Mouse (Mus musculus): ENCODE data around the gene Obscn.
A peak's percentile ranks its signal among the peaks of the same experiment; 100 is the strongest.
"Not testable (repeated sequence)": the region's sequence is repeated elsewhere in the genome, so short reads cannot be mapped to it uniquely, and the experiment has no call there.

The Obscn gene

GRCm38 (mm10) chr11:58958536-58958935 lies 177.7 kb downstream of the Obscn start:
- no peak for DNase-seq

- DNase-seq = no peak
Observed at GRCm38 (mm10) chr11:58957226-58957914, 178.8 kb downstream of the Obscn start.

GRCm38 (mm10) chr11:58955868-58956257 lies 180.3 kb downstream of the Obscn start:
- no peak for DNase-seq

- no peak for DNase-seq
Observed at GRCm38 (mm10) chr11:58955143-58955867, 180.9 kb downstream of the Obscn start.

- peak; percentile 98 for DNase-seq
Observed at GRCm38 (mm10) chr11:58954420-58955142, 181.6 kb downstream of the Obscn start, which contains the start of the genes Hist3h2a and Trim17. Hist3h2a (plus strand) TSS chr11:58954685. Trim17 (plus strand) TSS chr11:58954685.

GRCm38 (mm10) chr11:58954170-58954419 lies 182.1 kb downstream of the Obscn start:
- DNase-seq = not testable (repeated sequence)

GRCm38 (mm10) chr11:58953351-58954169 lies 182.6 kb downstream of the Obscn start:
- peak; percentile 52 for DNase-seq

- no peak for DNase-seq
Observed at GRCm38 (mm10) chr11:58951210-58951609, 185.0 kb downstream of the Obscn start.

GRCm38 (mm10) chr11:58949480-58950431 lies 186.4 kb downstream of the Obscn start:
- peak; percentile 83 for DNase-seq

- DNase-seq = peak; percentile 89
Observed at GRCm38 (mm10) chr11:58948542-58949479, 187.4 kb downstream of the Obscn start, which contains the start of gene Hist3h2ba. Hist3h2ba (plus strand) TSS chr11:58948920.

- DNase-seq = peak; percentile 66
Observed at GRCm38 (mm10) chr11:58947798-58948528, 188.2 kb downstream of the Obscn start.

- no peak for DNase-seq
Observed at GRCm38 (mm10) chr11:58947306-58947705, 188.9 kb downstream of the Obscn start.

Measured in layer of hippocampus, adult 9-11 months (tissue).